Mouse (Mus musculus) embryo, embryonic 11.5 days (tissue): ENCODE measurements around the gene Heatr6.

ENCODE experiments used
- DNase-seq: peaks from one replicate; pipeline ENCODE4 v3.0.0-alpha.2; 2012; ENCODE audit warnings: low read depth, low spot score

The Heatr6 gene

DNA sequence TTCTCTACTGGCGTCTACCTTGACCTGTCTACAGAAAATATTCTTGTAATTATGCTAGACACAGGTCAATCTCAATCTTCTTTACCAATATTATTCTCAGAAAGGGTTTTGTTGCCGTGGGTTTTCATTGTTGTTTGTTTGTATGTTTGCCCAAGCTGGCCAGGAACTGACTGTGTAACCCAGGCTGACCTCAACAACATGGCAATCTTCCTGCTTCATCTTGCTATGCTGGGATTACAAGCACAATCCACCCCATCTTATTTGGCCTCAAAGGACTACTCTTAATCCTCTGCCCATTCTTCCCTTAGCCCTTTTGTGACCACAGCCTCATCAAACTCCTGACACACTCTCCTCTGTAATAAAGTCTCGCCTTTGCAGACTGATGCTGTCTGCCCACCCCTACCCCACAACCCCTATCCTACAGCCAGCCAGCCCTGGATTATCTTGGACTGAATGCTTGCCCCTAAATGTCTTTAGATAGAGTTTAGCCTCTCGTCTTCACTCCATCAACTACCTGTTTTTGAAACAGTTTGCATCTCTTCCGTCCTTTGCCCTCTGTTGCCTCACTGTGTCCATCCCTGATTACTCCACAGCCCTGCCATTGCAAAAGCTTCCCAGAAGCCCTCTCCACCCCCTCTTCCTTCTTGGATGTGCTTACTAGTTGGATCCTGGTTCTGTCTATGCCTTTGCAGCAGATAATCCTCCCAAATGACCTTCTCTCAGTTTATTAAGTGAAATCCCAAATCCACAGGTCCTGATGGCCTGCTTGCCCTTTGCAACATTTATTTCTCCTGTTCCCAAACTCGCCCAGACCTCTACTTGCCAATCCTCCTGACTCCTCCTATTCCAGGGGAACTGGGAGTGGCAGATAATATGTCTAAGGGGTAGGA lies 5.9 kb upstream of the Heatr6 start:
- no peak for DNase-seq

DNA sequence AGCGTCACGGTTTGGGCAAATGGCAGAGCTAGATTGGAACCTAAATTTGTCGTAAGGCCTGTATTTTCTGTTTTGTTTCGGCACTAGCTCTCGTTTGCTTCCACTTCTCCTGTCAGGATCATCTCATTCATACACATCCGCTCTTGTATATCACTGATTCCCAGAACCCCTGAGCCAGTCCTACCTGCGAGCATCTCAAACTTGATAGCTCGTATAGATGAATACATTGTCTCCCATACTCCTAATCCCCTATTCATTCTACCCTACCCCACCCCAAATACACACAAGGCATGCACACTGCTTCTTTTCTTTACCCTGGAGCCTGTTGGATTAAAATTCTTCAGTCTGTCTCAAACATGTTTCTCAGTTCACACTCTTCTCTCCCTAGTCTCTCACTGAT lies 731 bp downstream of the Heatr6 start:
- DNase-seq: no peak

DNA sequence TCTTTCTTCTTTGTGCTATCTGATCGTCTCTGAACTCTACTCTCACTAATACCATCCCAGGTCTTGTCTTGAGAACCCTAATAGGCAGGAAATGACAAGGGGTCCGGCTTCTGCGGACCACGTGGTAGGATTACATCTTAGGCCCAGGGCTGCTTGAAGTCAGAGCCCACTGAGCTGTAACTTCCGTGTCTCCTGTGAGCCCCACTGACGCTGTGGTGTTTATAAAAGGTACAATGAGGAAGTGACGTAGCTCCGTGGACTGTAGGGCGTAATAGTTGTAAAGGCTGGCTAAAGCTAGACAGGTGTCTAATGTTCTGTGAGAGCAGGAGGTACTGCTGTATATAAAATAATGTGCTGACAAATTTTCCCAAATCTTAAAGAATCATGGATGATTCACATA lies 13.8 kb downstream of the Heatr6 start:
- no peak for DNase-seq

DNA sequence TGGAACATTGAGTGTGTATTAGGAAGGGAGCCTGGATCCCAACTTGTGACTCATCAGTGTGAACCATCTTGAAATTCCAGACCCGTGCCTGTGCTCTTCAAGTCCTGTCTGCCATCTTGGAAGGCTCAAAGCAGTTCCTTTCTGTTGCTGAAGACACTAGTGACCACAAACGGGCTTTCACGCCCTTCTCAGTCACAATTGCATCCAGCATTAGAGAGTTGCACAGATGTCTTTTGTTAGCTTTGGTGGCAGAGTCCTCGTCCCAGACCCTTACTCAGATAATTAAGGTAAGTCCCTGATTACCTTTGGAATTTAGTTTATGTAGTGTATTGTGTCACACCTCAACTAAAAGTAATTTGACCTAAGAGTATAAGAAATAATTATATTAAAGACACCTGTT lies 15.5 kb downstream of the Heatr6 start:
- no peak for DNase-seq

DNA sequence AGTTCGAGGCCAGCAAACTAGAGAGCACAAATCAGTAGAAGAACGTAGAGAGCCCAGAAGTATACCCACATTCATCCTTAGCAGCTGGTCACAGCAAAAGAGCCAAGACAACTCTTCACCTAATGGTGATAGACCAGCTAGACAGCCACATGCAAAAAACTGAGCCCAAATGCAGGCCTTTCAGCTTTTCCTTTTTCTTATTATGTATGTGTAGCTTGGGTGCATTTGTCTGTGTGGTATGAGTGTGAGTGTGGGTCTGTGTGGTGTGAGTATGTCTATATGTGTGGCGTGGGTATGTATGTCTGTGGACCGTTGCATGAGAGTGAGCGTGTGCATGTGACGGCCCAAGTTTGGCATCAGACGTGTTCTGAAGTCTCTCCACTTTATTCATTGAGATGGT lies 17.5 kb downstream of the Heatr6 start:
- no peak for DNase-seq

DNA sequence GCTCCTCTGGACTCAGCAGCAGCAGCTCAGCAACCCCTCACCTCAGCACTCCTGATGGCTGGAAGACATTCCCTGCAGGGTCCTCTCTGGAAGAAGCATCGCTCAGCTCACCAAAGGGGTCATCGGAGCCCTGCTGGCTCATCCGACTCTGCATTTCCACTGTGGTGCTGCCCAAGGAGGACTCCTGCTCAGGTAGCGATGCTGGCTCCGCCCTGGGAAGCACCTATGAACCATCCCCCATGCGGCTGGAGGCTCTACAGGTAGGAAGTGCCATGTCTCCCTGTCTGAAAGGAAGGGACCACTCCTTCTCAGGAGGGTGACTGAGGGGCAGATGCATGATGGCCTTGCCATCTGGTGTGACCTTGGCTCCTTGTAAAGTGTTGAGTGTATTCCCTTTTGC lies 18.8 kb downstream of the Heatr6 start:
- DNase-seq: no peak

DNA sequence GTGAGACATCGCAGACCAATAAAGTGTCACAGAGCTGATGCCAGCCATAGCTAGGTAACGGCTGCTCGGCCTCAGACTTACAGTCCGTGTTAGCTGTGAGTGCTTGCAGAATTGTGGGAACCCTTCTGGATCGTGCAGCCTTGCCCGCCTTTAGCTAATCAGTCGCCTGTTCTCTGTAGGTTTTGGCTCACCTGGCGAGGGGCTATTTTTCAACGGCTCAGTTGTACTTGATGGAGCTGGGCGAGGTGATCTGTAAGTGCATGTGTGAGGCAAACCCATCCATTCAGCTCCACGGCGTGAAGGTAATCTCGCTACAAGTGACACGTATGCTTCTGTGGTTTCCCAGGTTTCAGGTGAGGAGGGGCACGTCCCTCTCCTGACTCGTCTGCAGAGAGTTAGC lies 20.2 kb downstream of the Heatr6 start:
- DNase-seq: no peak

DNA sequence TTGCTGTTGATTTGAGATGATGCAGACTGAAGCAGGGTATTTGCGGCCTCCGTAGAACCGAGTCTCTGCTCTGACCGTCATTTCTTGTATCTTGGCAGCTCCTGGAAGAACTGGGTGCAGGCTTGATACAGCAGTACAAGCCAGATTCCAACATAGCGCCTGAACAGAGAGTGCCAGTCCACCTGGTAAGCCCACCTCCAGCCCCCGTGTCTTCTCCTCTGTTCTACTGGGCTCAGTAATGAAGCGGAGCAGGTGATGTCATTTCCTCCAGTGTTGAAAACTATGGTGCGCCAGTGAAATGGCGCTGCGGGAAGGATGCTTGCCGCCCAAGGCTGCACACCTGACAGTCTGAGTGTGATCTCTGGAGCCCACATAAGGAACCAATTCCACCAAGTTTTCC lies 20.8 kb downstream of the Heatr6 start:
- no peak for DNase-seq

DNA sequence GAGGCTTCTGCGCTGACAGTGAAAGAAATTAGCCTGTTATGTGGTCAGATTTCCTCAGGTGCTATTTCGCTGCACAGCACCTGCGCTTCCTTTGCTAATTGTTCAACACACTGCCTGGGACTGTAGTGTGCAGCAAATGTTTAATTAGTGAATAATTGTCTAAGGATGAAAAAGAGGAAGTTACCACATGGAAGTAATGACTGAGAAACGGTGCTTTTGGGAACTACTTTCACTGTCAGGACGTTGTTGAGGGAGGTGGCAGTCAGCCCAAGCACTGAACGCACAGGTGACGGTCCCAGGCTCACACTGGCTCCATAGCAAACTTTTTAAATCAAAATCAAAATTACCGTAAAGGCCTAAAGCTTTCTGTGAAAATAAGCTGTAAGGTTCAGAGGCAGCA lies 23.3 kb downstream of the Heatr6 start:
- DNase-seq: no peak

DNA sequence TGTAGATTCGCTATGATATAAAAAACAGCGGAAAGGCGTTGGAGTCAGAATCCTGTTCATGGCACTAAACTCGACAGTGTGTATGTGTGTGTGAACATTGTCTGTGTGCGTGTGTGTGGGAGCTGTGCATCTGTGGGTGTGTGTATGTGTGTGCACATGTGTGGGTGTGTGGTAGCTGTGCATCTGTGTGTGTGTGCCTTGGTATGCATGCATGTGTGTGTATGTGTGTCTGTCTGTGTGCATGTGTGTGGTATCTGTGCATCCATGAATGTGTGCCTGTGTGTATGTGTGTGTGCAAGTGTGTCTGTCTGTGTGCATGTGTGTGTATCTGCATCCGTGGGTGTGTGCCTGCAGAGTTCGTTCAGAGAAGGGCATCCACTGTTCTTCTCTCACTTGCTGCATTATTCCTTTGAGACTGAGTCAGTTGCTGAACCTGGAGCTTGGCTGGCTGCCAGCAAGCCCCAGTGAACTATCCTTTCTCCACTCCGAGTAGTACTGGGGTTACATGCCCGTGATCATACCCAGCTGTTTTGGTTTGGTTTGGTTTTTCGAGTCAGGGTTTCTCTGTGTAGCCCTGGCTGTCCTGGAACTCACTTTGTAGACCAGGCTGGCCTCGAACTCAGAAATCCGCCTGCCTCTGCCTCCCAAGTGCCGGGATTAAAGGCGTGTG lies 30.6 kb downstream of the Heatr6 start:
- no peak for DNase-seq

DNA sequence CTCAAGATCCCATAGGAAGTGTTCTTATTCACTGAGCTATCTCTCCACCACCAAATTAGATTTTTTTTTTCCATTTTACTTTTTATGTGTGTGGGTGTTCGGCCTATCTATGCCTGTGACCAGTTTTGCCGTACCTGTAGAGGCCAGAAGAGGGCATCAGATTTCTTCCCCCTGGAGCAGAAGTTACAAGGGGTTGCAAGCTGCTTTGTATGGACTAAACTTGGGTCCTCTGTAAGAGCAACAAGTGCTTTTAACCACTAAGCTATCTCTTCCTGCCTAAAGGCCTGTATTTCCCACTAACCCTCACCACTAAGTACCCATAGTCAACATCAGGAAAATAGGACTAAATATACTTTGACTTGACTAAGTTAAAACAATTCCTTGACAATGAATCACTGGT lies 31.2 kb downstream of the Heatr6 start:
- no peak for DNase-seq

DNA sequence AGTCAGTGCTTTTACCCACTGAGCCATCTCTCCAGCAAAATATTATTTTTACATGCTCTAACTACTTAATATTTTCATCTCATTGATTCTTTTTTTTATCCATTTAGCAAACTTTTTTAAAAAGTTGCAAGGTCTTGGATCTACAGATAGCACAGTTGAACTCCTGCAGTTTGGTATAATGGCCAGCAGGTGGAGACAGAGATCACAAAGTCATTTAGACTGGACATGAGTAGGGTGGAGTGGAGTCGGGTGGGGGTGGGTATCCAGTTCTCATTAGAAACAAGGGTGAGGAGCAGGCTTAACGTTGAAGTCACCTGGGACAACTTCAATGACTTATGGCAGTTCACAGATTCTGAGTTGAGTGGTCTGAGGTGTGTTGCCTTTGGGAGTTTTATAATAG lies 31.9 kb downstream of the Heatr6 start:
- DNase-seq: peak; percentile 65

DNA sequence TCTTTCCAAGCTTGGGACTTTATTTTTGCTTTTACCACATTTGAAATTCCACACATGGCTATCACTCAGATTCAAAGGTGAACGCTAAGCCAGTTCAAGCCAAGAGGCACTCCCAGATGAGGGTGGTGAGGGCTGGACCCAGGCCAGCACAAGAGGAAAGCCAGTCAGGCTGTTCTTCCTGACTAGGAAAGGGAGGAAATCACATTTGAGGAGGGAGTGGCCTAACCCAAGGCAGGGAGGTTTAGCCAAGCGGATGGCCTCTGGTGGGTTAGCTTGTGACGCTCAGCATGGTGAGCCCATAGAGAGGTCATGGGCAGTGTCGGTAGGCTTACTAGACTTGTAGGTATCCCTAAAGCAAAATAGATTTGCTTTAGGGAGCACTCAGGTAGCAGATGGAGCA lies 33.3 kb downstream of the Heatr6 start:
- DNase-seq: no peak

DNA sequence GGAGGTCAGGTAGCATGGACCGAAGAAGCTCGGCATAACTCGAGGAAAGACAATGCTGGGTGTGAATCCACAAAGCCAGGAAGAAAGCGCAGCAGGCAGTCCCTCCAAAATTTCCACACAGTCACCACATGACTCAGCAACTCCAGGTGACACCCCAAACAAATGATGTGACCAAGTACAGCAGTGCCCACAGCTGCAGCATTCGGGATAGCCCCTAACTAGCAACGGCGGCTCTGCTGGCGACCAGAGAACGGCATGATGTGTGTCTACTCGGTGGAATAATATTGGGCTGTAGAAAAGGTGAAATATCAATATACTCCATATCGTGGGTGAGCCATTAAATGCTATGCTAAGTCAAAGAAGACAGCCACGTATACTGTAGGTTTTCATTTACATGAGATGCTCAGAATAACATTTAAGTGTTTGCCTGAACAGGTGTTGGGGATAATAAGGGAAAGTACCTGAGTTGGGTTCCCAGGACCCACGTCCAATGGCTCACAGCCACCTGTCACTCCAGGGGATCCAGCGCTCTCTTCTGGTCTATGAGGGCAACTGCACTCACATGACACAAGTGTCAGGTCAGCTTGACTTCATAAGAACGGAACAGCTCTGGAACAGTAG lies 34.0 kb downstream of the Heatr6 start:
- DNase-seq: no peak

DNA sequence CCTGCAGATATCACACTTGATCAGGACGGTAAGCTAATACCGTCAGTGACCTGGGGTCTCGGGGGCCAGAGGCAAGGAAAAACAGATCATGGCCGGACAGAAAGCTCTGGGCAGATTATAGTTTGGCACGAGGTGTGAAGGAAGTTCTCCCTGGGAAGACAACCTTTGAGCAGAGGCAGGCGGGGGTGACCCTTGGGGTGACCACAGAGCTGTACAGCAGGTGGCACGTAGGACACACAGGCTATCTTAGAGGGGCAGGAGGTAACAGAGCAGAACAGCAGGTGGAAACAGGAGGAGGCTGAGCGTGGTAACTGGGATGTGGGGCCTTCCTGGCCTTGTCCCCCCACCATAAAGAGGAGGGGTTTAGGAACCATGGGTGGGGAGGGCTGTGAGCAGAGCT lies 34.8 kb downstream of the Heatr6 start:
- no peak for DNase-seq

DNA sequence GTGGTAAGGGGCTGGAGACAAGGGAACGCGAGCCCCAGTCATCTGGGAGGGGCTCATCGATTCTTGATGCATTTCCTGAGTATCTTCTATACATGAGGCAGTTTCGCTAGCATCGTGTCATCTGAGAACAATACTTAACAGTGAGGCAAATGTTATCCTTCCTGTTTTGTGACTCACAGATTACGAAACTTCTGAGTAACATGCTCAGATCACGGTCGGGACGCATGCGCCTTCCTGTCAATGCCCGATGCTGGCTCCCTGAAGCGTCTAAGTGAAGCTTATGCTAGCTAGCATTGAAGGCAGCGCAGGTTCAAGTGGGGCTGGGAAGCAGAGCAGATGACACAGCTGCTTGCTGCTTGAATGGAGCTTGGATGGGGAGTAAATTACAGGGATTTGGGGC lies 35.8 kb downstream of the Heatr6 start:
- no peak for DNase-seq

DNA sequence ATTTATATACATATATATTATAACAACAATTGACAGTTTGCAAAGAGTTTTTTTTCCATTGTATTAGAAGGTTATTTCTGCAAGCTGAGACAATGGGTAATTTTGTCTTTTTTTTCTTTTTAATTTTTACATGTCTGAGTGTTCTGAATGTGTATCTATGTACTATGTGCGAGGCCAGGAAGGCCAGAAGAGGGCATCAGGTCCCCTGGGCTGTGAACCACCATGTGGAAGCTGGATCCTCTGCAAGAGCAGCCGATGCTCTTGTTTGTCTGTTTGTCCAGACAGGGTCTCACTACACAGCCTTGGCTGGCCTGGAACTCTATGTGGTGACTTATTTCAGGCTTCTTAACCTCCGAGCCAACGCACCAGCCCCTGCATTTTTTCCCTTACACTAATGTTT lies 37.6 kb downstream of the Heatr6 start:
- no peak for DNase-seq

DNA sequence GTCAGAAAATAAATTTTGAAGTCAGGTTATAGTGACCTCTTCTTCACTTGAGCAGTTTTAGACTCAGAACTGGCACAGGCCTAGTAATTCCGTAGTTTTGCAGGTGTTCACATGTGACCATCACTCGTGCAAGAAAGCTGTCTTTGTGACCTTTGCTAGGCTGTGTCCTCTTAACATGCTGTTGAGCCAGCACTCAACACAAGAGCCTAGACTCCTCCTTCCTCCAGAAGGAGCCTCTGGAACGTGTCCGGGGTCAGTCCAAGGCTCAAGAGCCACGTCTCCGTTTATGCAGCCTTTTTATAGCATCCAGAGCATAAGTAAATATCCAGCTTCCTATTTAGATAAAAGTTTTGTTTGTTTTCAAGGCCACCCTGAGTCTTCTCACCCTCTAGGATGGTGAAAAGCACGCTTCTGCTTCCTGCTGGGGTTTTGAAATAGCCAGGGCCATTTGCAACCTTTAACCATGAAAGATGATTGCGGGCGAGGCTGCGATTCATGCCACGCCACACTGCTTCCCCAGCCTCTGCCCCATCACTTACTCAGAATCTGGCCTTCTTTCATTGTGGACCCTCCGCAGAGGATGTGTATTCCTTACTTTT lies 38.9 kb downstream of the Heatr6 start:
- DNase-seq: no peak

DNA sequence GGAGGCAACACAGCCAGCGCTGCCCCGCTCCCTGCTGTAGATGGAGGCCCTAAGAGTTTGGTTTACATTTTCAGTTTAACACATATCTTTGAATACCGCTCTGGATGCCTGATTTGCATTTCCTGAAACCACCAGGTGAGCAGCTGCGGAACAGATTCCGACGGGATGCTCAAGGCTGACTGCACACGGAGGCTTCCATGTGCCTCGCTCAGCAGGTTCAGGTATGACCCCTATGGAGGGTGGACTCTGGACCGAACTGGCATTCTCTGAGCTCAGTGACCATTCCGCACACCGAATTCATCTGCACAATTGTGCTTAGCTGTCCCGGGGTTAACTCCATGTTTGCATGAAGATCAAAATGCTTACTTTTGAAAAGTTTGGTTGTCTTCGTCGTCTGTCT lies 39.8 kb downstream of the Heatr6 start:
- no peak for DNase-seq

DNA sequence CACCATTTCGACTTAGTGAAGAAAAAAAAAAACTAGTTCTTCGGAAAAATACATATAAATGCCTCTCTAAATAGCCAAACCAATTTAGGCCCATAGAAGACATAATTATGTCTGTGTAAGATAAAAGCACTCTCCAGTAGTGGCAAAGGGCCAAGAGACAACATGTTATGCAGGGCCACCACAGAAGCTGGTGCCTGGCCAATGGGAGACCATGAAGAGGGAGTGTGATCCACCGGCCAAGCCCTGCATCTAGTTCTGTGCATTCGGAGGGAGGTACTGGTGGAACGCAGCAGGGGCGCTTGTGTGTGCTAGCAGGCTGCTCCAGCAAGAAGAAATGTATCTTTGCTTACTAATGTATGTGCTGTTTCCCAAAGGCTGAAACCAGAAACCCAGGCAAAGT lies 42.6 kb downstream of the Heatr6 start:
- no peak for DNase-seq

DNA sequence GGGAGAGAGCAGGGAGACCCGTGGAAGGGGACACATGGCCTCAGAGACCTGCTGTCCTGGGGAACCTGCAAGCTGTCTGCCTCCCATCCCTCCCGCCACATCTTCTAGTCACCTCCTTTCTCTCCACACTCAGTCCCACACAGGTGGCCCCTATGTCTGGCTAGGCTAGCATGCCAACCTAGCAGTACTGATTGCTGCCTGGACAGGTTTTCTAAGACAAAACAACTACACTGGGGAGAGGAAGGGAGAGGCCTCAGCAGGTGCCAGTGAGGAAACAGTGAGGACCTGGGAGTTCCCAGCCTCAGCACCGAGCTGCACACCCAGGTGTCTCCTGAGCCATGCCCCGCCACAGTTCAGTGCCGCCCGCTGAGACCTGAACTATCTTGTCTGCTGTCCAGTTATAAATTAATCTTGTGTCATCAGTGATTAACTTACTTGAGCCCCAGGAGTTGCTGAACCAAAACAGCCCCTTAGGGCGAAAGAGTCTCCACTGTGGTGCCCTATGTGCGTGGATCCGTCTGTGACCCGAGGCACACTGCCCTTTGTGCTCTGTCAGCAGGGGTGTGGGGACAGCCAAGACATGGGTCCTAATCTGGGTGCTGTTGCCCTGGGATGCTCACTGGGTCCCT lies 43.6 kb downstream of the Heatr6 start:
- no peak for DNase-seq

DNA sequence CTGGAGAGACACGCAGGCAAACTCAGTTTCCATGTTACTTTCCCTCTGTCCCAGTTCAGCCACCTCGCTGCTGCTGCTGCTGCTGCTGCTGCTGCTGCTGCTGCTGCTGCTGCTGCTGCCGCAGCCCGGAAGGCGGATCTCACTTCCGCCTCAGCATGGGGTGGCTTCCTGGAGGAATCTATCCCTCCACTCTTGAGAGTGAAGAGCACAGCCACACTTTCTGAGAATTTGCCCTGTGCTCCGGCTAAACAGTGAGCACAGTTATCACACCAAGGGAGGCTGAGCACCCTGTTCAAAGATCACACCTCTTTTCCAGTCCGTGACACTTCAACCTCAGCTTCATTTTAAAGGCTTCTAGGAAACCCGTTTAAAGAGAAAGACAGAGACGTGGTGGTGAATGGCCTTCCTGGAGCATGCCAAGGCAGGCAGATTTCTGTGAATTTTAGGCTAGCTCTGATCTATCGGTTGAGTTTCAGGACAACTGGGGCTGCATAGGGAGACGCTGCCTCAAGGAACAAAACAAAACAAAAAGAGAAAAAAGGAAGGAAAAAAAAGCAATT lies 46.5 kb downstream of the Heatr6 start:
- DNase-seq: no peak
